Comparison of ENCODE assay signal across 8 mouse cellular contexts in genomic region chr17:25792615-25793014, GRCm38 (mm10). TPM values are rescaled to one million over a fixed set of nuclear protein-coding genes. Genes with fewer than 3 reads are reported as not detected.
DNase-seq lines count a peak whose midpoint lies in the region; ATAC-seq and TF ChIP-seq lines count a peak whose summit lies in the region.

TSS of gene Fam173a (minus strand) at chr17:25792901.

- 0% methylated on average over 14 of the region's 14 CpGs for WGBS in forebrain, embryonic 16.5 days
- WGBS in lung, embryonic 15.5 days, result 2% methylated on average over 14 of the region's 14 CpGs
- 0% methylated on average over 14 of the region's 14 CpGs for WGBS in thymus, adult 2 months

- TF ChIP-seq EP300 in ES-Bruce4 (IDR thresholded peaks at IDR 0.05; ENCODE audit: insufficient read depth, low read depth, low read length), result no peak

- no peak for TF ChIP-seq POLR2A in ES-Bruce4 (IDR thresholded peaks at IDR 0.05; ENCODE audit: insufficient read depth, low read length)
- TF ChIP-seq POLR2A in brain, embryonic 14.5 days (IDR thresholded peaks at IDR 0.05; ENCODE audit: borderline replicate concordance, extremely low read depth, insufficient read depth, insufficient read length, poor library complexity, severe bottlenecking), result no peak
- TF ChIP-seq POLR2A in thymus, adult 2 months (IDR thresholded peaks at IDR 0.05; ENCODE audit: control insufficient read depth, extremely low read depth, insufficient read depth, low read length, poor library complexity), result 0 out of 2 replicates have a peak, but pooled peaks have one; percentile 28

- TF ChIP-seq CTCF in ES-Bruce4 (IDR thresholded peaks at IDR 0.05; ENCODE audit: low read depth, low read length), result no peak
- TF ChIP-seq CTCF in brain, embryonic 14.5 days (IDR thresholded peaks at IDR 0.05; ENCODE audit: borderline replicate concordance, extremely low read depth, insufficient read depth, insufficient read length), result no peak
- TF ChIP-seq CTCF in layer of hippocampus, adult 2 months (conservative IDR thresholded peaks at IDR 0.05), result no peak
- 0 out of 2 replicates have a peak, but pooled peaks have one; percentile 39 for TF ChIP-seq CTCF in thymus, adult 2 months (IDR thresholded peaks at IDR 0.05; ENCODE audit: borderline replicate concordance, control insufficient read depth, extremely low read depth, insufficient read depth, low read length, poor library complexity)

- DNase-seq in brain, embryonic 14.5 days (ENCODE audit: low read depth), result peak; percentile 88
- DNase-seq in heart, postnatal 4 days, result peak; percentile 88
- DNase-seq in layer of hippocampus, adult 2 months (ENCODE audit: low spot score in 2 of 2), result peak in 1 of 2 experiments; percentile 62
- DNase-seq in thymus, adult 2 months, result peak; percentile 85

- peaks cover 4% of the 10 kb centered on the region for H3K4me1 ChIP-seq in ES-Bruce4 (ENCODE audit: control insufficient read depth, insufficient read depth, low read length)
- H3K4me1 ChIP-seq in forebrain, embryonic 16.5 days (replicated peaks; ENCODE audit: control insufficient read depth, insufficient read depth, low read length), result peaks cover 49% of the 10 kb centered on the region
- peaks cover 57% of the 10 kb centered on the region for H3K4me1 ChIP-seq in lung, embryonic 15.5 days
- peaks cover 38% of the 10 kb centered on the region for H3K4me1 ChIP-seq in thymus, adult 2 months (replicated peaks; ENCODE audit: control insufficient read depth, insufficient read depth, low read length)

- no peaks in the 10 kb centered on the region for H3K9me3 ChIP-seq in ES-Bruce4 (replicated peaks; ENCODE audit: control insufficient read depth, insufficient read depth, low read length, poor library complexity, severe bottlenecking)
- H3K9me3 ChIP-seq in forebrain, embryonic 16.5 days (ENCODE audit: control insufficient read depth, low read length), result no peaks in the 10 kb centered on the region
- no peaks in the 10 kb centered on the region for H3K9me3 ChIP-seq in lung, embryonic 15.5 days

- peak; percentile 60 for ATAC-seq in forebrain, embryonic 16.5 days
- ATAC-seq in lung, embryonic 15.5 days (ENCODE audit: borderline replicate concordance, extremely low read depth, low FRiP score, low TSS enrichment), result peak; percentile 82
- peak; percentile 33; the same call in 1 of the 2 replicates for ATAC-seq in neutrophil, adult 5-6 weeks (ENCODE audit: extremely low read depth, insufficient number of reproducible peaks, low FRiP score, poor library complexity, severe bottlenecking)

- peak within 1 kb of the TSS; percentile 8; the same call in 1 of the 2 replicates for H3K27ac ChIP-seq in ES-Bruce4 (ENCODE audit: insufficient read depth, low read length)
- H3K27ac ChIP-seq in forebrain, embryonic 16.5 days (ENCODE audit: low read length), result peak within 1 kb of the TSS; percentile 95
- peak within 1 kb of the TSS; percentile 95 for H3K27ac ChIP-seq in layer of hippocampus, adult 2 months
- H3K27ac ChIP-seq in lung, embryonic 15.5 days, result peak within 1 kb of the TSS; percentile 99
- peak within 1 kb of the TSS; percentile 81 for H3K27ac ChIP-seq in thymus, adult 2 months (ENCODE audit: control insufficient read depth, insufficient read depth, low read length)

- peak within 1 kb of the TSS; percentile 57 for H3K9ac ChIP-seq in ES-Bruce4 (ENCODE audit: low read depth, poor library complexity, severe bottlenecking)
- peak within 1 kb of the TSS; percentile 87 for H3K9ac ChIP-seq in forebrain, embryonic 16.5 days (replicated peaks; ENCODE audit: low read depth, low read length)
- peak within 1 kb of the TSS; percentile 82 for H3K9ac ChIP-seq in lung, embryonic 15.5 days

- H3K36me3 ChIP-seq in ES-Bruce4 (ENCODE audit: control insufficient read depth, insufficient read depth, low read length, poor library complexity, severe bottlenecking), result no peaks in the 10 kb centered on the region
- H3K36me3 ChIP-seq in forebrain, embryonic 16.5 days (ENCODE audit: control insufficient read depth, insufficient read depth), result no peaks in the 10 kb centered on the region
- H3K36me3 ChIP-seq in lung, embryonic 15.5 days, result peaks cover 20% of the 10 kb centered on the region
- no peaks in the 10 kb centered on the region for H3K36me3 ChIP-seq in thymus, adult 2 months (ENCODE audit: control insufficient read depth, insufficient read depth, low read length)

- peak within 1 kb of the TSS; percentile 93 for H3K4me3 ChIP-seq in ES-Bruce4 (ENCODE audit: low read depth, low read length)
- peak within 1 kb of the TSS; percentile 80 for H3K4me3 ChIP-seq in forebrain, embryonic 16.5 days (replicated peaks; ENCODE audit: low read length)
- H3K4me3 ChIP-seq in layer of hippocampus, adult 2 months, result peak within 1 kb of the TSS; percentile 88
- peak within 1 kb of the TSS; percentile 88 for H3K4me3 ChIP-seq in lung, embryonic 15.5 days
- H3K4me3 ChIP-seq in thymus, adult 2 months (ENCODE audit: control insufficient read depth, insufficient read depth, low read length), result peak within 1 kb of the TSS; percentile 57

- H3K27me3 ChIP-seq in ES-Bruce4 (ENCODE audit: control insufficient read depth, insufficient read depth, low read length, poor library complexity, severe bottlenecking), result no peaks in the 10 kb centered on the region
- no peaks in the 10 kb centered on the region; the same call in 1 of the 2 replicates for H3K27me3 ChIP-seq in forebrain, embryonic 16.5 days (replicated peaks; ENCODE audit: control insufficient read depth, insufficient read depth, low read length)
- H3K27me3 ChIP-seq in lung, embryonic 15.5 days, result no peaks in the 10 kb centered on the region
- no peaks in the 10 kb centered on the region for H3K27me3 ChIP-seq in thymus, adult 2 months (ENCODE audit: control insufficient read depth, insufficient read depth, low read length)

- H3K4me2 ChIP-seq in forebrain, embryonic 16.5 days (ENCODE audit: low read length), result peak within 1 kb of the TSS; percentile 73
- H3K4me2 ChIP-seq in lung, embryonic 15.5 days, result peak within 1 kb of the TSS; percentile 87

RNA-seq across cellular contexts. Expression of gene Fam173a, which starts in this region (rescaled TPM):
- 26.0 and 30.6 TPM in 2 replicates for polyA plus RNA-seq in ES-Bruce4 (2011; ENCODE audit: insufficient read depth, insufficient read length, low read depth, missing spikeins)
- 93.9 and 145 TPM in 2 replicates for polyA plus RNA-seq in brain, embryonic 14.5 days (2012; rRNA removed)
- 70.7 and 76.5 TPM in 2 replicates for polyA plus RNA-seq in forebrain, embryonic 16.5 days (2015; fragmentation: Nextera tagmentation; extraction: Ambion mirVana)
- total RNA-seq in heart, postnatal 4 days (2021), result 10 to 100 TPM; 41.0 to 44.2 TPM
- total RNA-seq in layer of hippocampus, adult 2 months (2021), result 10 to 100 TPM; 83.0 to 89.3 TPM
- polyA plus RNA-seq in lung, embryonic 15.5 days (2015; fragmentation: Nextera tagmentation; extraction: Ambion mirVana), result 105 and 109 TPM in 2 replicates
- 23.6 and 33.3 TPM in 2 replicates for total RNA-seq in neutrophil, adult 5-6 weeks (2017)
- 141 and 162 TPM in 2 replicates for polyA plus RNA-seq in thymus, adult 2 months (2012; rRNA removed)

Comparison
In these comparisons a context has a peak if more than half of its experiments do, and no peak if none do; other contexts are left out.
1. H3K27ac ChIP-seq: peak in every context shown above with its lines; median percentile 99 in lung, embryonic 15.5 days; 95 in forebrain, embryonic 16.5 days; 95 in layer of hippocampus, adult 2 months; 81 in thymus, adult 2 months; 8 in ES-Bruce4.